Mouse (Mus musculus): ENCODE measurements around the gene Fam184b. TPM values are rescaled to one million over a fixed set of nuclear protein-coding genes. Genes with fewer than 3 reads are reported as not detected.

Gene Fam184b
- total RNA-seq, 2 experiments from 2014 or later: 8.1 TPM

- no peak for DNase-seq (ENCODE audit: extremely low spot score in 1 of 2, low spot score in 2 of 2)
- intact Hi-C loops (cut with DNase I): no loop called here
- TF ChIP-seq CTCF (IDR thresholded peaks at IDR 0.05): no peak
- Histone ChIP-seq H3K27ac (no peak overlapping the region), H3K4me3 (no peak overlapping the region)
These were observed 158.3 kb downstream of the Fam184b start for GRCm38 (mm10) chr5:45481125-45481524.

GRCm38 (mm10) chr5:45480066-45480465 is 159.3 kb downstream of the Fam184b start:
- intact Hi-C loops (cut with DNase I): no loop called here

More at GRCm38 (mm10) chr5:45480066-45480465, 159.3 kb downstream of the Fam184b start:
- Histone ChIP-seq H3K4me3 (no peak overlapping the region), H3K27ac (no peak overlapping the region)
- DNase-seq (ENCODE audit: extremely low spot score in 1 of 2, low spot score in 2 of 2): no peak
- no peak for TF ChIP-seq CTCF (IDR thresholded peaks at IDR 0.05)

Other genes with a start within 250 kb of the Fam184b start
- 100 to 1,000 TPM; 130 to 138 TPM for gene Qdpr, start 189.4 kb downstream of the Fam184b start, total RNA-seq (2021)
- 1 to 10 TPM in 1 of 2 experiments, under 1 TPM in 1; 0.37 to 1.1 TPM for gene Clrn2, start 185.9 kb downstream of the Fam184b start, total RNA-seq (2021)
- gene Lap3, start 146.2 kb downstream of the Fam184b start, total RNA-seq (2021): 10 to 100 TPM; 38.6 to 47.5 TPM
- 100 to 1,000 TPM; 107 to 108 TPM for gene Med28, start 119.4 kb downstream of the Fam184b start, total RNA-seq (2021)
- gene Ncapg, start 30.3 kb upstream of the Fam184b start, total RNA-seq (2021): under 1 TPM; 0.20 to 0.56 TPM
- 10 to 100 TPM; 31.2 to 32.2 TPM for gene Lcorl, start 218.0 kb upstream of the Fam184b start, total RNA-seq (2021)

Measured in left cerebral cortex, adult 2 months (tissue).